Mouse (Mus musculus): ENCODE measurements around the gene Nyx. TPM values are rescaled to one million over a fixed set of nuclear protein-coding genes. Genes with fewer than 3 reads are reported as not detected.

Gene Nyx
- total RNA-seq, 2 experiments from 2014 or later, result 0.22 to 0.25 TPM

DNA sequence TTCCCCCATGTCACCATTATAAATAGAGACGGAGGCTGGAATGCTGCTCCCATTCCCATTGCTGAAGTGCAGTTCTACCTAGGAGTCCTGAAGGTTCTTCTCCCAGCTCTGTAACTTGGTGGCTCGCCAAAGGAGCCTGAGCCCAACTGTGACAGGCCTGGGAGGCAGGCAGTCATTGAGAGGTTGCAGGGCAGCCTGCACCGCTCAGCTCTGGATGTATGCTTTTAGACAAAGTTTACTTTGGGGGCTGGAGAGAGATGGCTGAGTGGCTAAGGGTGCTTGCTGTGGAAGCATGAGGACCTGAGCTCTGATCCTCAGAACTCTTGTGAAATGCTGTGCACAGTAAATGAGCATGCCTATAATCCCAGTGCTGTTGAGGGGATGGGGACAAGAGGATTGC, 25.0 kb downstream of the Nyx start:
- no peak for DNase-seq (ENCODE audit: low spot score in 2 of 2)

DNA sequence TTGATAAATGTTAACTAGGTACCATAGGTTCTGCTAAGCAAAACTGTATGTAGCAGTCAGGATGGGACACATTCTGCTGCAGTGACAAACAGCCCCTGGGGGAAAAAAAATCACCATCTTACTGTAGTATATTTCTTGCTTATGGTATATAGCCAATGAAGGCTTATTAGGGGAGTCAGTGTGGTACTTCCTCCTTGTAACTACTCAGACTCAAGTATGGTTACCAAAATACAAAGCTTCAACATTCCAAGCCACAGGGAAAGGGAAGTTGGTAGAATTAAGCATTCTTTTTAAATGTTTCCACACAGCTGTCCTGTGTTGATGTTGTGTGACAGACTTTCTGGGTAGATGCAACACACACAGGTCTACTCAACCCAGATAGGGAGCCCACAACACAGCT, 27.0 kb downstream of the Nyx start:
- DNase-seq (ENCODE audit: low spot score in 2 of 2), result no peak

DNA sequence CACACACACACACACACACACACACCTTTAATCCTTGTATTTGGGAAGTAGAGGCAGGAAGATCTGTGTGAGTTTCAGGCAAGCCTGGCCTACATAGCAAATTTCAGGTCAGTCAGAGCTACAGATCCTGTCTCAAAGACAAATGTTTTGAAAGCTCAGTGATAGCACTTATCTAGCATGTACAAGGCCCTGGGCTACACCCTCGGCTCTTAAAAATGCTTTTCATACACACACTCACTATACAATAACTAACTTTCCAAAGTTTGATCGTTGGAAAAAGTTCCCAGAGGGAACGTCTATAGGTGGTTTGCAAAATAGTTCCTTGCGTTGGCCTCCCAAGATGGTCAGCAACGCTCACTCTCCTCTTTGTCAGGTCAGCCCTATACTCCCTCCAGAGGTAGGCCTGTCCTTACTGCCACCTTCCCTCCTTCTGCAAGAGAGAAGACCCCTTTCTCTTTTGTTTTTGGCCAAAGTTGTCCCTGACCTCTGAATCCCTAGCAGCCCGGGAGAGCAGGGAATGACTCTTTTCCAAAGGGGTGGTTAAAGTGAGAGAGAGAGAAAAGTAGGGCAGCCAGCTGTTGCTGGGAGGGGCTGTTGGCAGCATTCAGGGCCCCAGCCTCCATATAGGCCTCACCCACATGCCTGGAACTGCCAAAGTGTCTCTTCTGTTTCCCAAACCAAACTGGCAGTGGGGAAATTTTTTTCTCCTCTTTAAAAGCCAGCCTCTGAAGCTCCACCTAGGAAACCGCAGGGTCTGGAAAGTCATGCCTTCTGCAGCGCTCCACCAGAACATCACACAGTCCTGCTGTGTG, 29.2 kb downstream of the Nyx start:
- no peak for DNase-seq (ENCODE audit: low spot score in 2 of 2)

DNA sequence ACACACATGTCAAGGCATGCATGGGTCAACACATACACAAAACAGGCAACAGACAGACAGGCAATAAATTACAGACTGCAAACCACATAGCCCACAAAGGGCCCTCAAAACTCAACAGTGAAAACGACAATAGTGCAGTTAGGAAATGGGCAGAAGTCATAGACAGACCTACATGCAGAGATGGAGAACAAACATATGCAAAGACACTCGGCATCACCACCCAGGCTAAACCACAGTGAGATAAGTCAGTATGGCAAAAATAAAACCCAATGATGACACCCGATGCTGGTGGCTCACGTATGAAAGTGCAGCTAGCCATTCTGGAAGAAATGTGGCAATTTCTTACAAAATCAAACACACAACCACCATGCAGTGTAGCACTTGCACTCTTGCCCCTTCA, 34.4 kb downstream of the Nyx start:
- DNase-seq (ENCODE audit: low spot score in 2 of 2), result no peak

DNA sequence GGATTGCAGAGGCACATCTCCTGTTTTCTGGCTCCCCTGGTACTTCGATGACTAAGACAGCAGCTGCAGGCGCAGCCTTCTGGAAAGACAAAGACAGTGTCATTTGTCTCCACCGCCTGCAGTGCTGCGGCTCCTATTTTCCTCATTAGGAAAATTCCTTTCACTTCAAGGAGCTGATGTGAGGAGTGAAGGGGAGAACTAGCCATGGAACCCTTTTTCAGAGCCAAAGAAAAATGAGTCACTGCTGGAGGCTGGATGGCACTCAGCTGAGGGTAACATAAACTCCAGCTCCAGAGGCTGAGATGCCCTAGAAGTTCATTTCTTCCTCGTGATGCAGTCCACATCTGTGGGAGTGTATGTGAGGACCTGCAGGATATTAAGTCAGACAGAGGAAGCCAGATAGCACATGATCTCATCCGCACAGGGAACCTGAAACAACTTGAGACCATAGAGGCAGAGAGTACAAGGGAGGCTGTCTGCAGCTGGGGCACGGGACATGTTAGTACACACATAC, 37.0 kb downstream of the Nyx start:
- DNase-seq (ENCODE audit: low spot score in 2 of 2), result no peak

DNA sequence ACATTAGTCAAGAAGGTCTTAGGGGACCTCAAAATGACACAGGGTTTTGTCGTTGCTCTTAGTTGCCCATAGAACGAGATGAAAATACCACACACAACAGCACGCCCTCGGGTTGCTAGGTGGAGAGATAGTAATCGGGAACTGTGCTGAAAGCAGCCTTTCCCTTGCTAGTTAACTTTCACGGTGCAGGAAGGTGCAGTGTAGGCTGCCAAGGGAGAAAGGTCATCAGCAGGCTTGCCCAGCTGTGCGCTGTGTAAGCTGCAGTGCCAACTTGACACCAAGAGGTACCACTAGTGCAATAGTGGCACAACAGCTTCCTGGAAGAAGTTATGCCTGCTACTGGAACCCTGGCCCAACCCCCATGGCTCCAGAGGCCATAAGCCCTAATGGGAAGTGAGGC, 38.5 kb downstream of the Nyx start:
- DNase-seq (ENCODE audit: low spot score in 2 of 2), result no peak

DNA sequence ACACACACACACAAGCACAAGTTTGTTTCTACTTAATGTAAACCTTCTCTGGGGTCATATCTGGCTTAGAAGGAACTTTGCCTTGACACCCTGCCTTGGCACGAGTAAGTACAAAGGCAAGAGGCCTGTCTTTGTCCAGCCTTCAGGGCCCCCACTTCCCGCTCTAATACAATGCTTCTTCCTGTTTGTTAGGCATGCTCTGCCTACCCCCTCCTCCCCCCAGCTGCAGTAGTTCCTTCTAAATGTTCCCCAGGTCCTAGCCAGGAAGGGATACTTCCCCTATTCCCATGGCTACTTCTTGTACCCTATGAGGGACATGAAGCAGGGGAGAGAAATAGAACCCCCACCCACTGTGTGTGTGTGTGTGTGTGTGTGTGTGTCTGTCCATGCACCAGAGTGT, 40.5 kb downstream of the Nyx start:
- DNase-seq (ENCODE audit: low spot score in 2 of 2), result no peak

DNA sequence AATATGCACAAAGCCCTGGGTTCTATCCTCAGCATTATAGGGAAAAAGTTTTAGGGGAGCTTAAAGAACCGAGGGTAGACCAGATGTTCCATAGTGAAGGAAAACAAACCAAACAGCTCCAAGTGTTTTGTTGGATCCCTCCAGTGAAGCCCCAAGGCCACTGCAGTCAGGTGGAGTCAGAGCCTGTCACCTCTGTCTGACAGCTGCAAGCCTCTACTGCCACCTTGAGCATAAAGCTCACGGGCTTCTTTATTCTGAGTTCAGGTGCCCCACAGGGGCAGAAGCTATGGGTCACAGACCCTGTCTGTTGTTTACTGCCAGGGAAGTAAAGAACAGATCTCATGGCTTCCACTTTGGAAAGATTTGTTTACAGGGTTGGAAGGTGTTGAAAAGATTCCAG, 47.2 kb downstream of the Nyx start:
- no peak for DNase-seq (ENCODE audit: low spot score in 2 of 2)

DNA sequence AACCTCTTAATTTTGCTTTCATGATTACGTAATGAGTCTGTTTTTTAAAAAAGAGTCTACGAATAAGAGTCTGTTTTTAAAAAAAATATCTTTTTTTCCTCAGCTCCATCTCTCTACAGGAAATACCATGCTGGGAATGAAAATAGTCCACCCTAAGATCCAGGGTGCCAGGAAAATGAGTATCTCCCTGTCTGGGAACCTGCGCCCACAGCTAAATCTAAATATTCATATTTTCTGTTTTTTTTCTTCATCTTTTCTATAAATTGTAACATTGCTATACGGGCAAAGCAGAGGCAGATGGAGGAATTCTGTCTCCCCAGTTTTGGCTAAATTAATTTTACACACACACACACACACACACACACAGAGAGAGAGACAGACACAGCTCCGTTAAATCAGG, 48.0 kb downstream of the Nyx start:
- no peak for DNase-seq (ENCODE audit: low spot score in 2 of 2)

DNA sequence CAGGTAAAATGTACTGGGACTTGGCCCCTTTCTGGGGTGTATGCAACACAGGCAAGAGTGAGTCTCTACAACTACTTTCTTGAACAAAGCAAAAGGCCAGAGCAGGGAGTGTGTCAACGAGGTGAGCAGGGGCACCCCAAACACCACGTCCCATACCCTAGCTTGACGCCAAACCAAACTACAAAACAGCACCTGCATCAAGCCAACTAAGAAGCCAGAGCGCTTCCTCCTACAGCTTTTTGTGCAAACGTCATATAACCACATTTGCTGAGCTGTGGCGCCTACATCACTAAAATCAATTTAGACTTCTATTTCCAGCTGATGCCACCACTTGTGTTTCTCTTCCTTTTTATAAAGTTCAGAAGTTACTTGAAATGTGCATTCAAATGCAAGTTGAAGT, 50.5 kb downstream of the Nyx start:
- no peak for DNase-seq (ENCODE audit: low spot score in 2 of 2)

DNA sequence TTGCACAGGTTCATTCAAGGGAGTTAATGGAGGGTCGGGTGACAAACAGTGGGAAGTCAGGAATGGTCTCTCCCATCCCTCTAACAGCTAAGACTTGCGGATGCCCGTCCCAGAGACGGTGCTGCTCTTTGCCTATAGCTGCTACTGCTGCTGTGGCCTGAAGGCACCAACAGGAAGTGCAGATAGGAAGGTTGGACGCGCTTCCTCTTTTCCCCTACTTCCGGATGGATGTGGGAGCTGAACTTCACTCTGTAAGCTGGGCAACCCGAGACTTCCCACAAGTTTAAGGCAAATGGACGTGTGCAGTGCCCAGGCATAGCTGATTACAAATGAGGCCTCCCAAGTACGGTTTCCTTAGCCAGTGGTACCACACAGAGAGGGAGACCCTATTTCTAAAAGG, 52.1 kb downstream of the Nyx start:
- DNase-seq (ENCODE audit: low spot score in 2 of 2), result no peak

DNA sequence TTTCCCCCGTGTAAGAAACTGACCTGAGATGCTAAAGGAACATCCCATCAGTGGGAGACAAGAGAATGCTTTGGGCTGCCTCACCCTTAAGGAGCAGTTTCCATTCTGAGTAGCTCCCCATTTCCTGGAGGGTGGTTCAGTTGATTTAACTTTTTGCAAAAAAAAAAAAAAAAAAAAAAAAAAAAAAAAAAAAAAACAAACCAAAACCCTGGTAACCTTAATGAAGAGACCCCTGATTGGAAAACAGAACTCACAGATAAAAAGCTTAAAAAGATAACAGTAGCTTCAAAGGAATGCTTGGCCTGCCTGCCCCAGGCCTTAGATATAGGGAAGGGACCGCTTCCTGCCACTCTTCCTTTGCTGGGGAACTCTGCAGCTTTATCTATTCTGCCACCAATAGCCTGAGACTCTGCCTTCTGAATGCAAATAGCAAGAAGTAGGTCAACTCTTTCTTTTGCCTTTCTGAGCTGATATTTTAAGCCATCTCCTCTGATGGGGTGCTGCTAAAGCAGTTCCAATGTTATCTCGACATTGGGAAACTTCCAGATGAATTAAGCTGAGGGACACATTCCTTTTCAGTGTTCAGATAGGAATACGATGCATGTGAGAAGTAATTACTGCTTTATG, 53.0 kb downstream of the Nyx start:
- no peak for DNase-seq (ENCODE audit: low spot score in 2 of 2)

DNA sequence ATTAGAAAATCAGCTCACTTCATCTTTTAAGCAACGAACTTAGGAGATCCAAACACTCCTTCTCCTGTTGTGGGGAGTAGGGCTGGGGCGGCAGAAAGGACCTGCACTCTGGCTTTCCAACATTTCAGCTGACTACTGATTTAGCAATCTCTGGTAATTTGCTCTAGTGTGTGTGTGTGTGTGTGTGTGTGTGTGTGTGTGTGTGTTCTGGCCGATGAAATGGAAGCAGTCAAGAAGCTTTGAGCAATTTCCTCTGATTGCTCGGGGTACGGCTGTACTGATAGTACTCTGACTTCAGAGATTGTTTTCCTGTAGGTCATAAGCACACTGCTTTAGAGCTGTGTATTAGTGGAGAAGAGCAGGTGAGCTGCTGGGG, 53.5 kb downstream of the Nyx start:
- no peak for DNase-seq (ENCODE audit: low spot score in 2 of 2)

DNA sequence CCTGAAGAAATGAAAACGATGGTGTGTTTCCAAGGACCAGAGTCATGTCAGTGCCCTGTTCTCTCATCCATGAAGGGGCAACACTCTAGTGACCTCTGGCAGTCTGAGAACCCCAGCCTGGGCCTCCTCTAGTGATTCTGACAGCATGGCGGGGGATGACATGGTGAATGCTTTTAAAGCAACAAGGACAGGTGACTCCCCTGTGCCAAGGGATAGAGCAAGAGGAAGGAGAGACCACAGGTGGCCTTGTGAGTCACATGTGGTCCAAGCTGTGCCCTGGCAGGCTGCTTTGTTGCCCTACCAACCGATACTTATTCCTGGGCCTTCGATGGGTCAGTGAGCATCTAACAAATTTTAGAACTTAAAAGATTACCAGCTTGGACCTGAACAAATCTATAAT, 54.7 kb downstream of the Nyx start:
- DNase-seq (ENCODE audit: low spot score in 2 of 2), result no peak

DNA sequence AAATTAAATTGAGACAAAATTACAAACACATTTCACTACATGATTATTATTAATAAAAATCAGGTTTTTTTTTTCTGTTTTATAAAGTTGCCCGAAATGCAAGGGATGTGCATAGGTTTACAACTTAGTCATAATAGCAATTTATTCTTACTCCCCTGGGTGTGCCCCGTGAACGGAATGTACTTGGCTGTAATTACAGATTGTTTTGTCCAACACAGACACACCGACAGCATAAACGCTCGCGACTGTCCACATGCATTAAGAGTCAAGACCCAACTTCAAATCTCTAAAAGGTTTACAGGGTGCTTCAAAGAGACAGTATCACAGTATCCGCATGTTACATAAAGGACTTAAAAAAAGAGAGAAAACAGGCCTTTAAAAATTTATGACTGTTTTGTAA, 55.4 kb downstream of the Nyx start:
- DNase-seq (ENCODE audit: low spot score in 2 of 2), result no peak

Other genes starting within 250 kb of the Nyx start
- 100 to 1,000 TPM; 262 to 355 TPM for gene Ddx3x, start 185.1 kb upstream of the Nyx start, total RNA-seq (2021)
- gene Gpr34, start 166.0 kb downstream of the Nyx start, total RNA-seq (2021), result 1 to 10 TPM; 1.5 to 2.1 TPM
- gene Gpr82, start 195.3 kb downstream of the Nyx start, total RNA-seq (2021), result not detected